Mouse (Mus musculus) hindbrain, embryonic 12.5 days (tissue): Measurements from ENCODE around the gene Olfm1. TPM values are rescaled to one million over a fixed set of nuclear protein-coding genes. Genes with fewer than 3 reads are reported as not detected.
A peak's percentile ranks its signal among the peaks of the same experiment; 100 is the strongest.

Experiments used
- ATAC-seq: fragments of 200-750 bp; cut with Nextera tagmentation; 2 replicates; pipeline ENCODE4 v1.8.0; 2017; ENCODE audit warnings: moderate TSS enrichment; ENCODE audit not compliant: low FRiP score
- H3K27ac ChIP-seq: fragments of 300-500 bp; sonication (generic); 2 replicates; pipeline ENCODE4 v1.5.1; 2016; ENCODE audit warnings: mild to moderate bottlenecking
- H3K27me3 ChIP-seq: fragments of 300-500 bp; sonication (generic); 2 replicates; pipeline ENCODE4 v1.6.1; 2016; ENCODE audit warnings: mild to moderate bottlenecking
- H3K36me3 ChIP-seq: fragments of 300-500 bp; sonication (generic); 2 replicates; pipeline ENCODE4 v1.6.1; 2016; ENCODE audit warnings: mild to moderate bottlenecking
- H3K4me1 ChIP-seq: fragments of 300-500 bp; sonication (generic); 2 replicates; pipeline ENCODE4 v1.6.1; 2016
- H3K4me2 ChIP-seq: fragments of 300-500 bp; sonication (generic); replicated peaks from 2 replicates; pipeline ENCODE4 v1.6.1; 2016; ENCODE audit warnings: mild to moderate bottlenecking
- H3K4me3 ChIP-seq: fragments of 300-500 bp; sonication (generic); 2 replicates; pipeline ENCODE4 v1.5.1; 2016; ENCODE audit warnings: mild to moderate bottlenecking
- H3K9ac ChIP-seq: fragments of 300-500 bp; sonication (generic); 2 replicates; pipeline ENCODE4 v1.6.1; 2016; ENCODE audit warnings: mild to moderate bottlenecking, moderate library complexity
- H3K9me3 ChIP-seq: fragments of 300-500 bp; sonication (generic); replicated peaks from 2 replicates; pipeline ENCODE4 v1.6.1; 2016; ENCODE audit warnings: mild to moderate bottlenecking
- WGBS: fragments of 180-500 bp; shearing (Covaris S2); methylation state at CpG from one replicate; pipeline ENCODE4 v1.1.7; 2016; 5-methylcytosine and 5-hydroxymethylcytosine counted together
- polyA plus RNA-seq: library from polyadenylated mRNA; unstranded; fragments of >200 nt; fragmentation: Nextera tagmentation; extraction: Ambion mirVana; gene quantifications from 2 replicates; pipeline ENCODE4 v1.2.1, GENCODE M21; 2016

The Olfm1 gene
- polyA plus RNA-seq, 1 experiment from 2014 or later: 189 TPM

- ATAC-seq: no peak
- Histone ChIP-seq H3K4me3 (no peak overlapping the region), H3K9ac (no peak overlapping the region), H3K4me1 (peaks cover 8% of the 10 kb centered on the region), H3K36me3 (no peaks in the 10 kb centered on the region), H3K9me3 (no peaks in the 10 kb centered on the region), H3K4me2 (no peak overlapping the region), H3K27ac (no peak overlapping the region), H3K27me3 (no peaks in the 10 kb centered on the region; the same call in 1 of the 2 replicates)
- 57% methylated on average over 3 of the region's 3 CpGs for WGBS
These were observed 82.6 kb downstream of the Olfm1 start for GRCm38 (mm10) chr2:28275345-28275744.

- 7% methylated on average over 7 of the region's 7 CpGs for WGBS
- Histone ChIP-seq H3K9me3 (no peaks in the 10 kb centered on the region), H3K27ac (peak overlapping the region; percentile 57), H3K36me3 (no peaks in the 10 kb centered on the region), H3K27me3 (no peaks in the 10 kb centered on the region; the same call in 1 of the 2 replicates), H3K9ac (no peak overlapping the region), H3K4me2 (no peak overlapping the region), H3K4me1 (peaks cover 3% of the 10 kb centered on the region; the same call in 1 of the 2 replicates), H3K4me3 (no peak overlapping the region)
- ATAC-seq: peak; percentile 43
These were observed 85.4 kb downstream of the Olfm1 start for GRCm38 (mm10) chr2:28278150-28278549.

- no peak for ATAC-seq
- WGBS: 78% methylated on average over 10 of the region's 10 CpGs
- Histone ChIP-seq H3K27me3 (no peaks in the 10 kb centered on the region; the same call in 1 of the 2 replicates), H3K4me1 (peaks cover 3% of the 10 kb centered on the region; the same call in 1 of the 2 replicates), H3K27ac (peak overlapping the region; percentile 57), H3K4me3 (no peak overlapping the region), H3K9me3 (no peaks in the 10 kb centered on the region), H3K9ac (no peak overlapping the region), H3K4me2 (no peak overlapping the region), H3K36me3 (no peaks in the 10 kb centered on the region)
These were observed 86.1 kb downstream of the Olfm1 start for GRCm38 (mm10) chr2:28278853-28279252.

Other genes starting within 250 kb of the Olfm1 start
- gene Fcnb, start 108.1 kb upstream of the Olfm1 start, polyA plus RNA-seq: 0.46 and 0.66 TPM in 2 replicates